Mouse (Mus musculus) MEL (cell line): ENCODE data around the gene Kcnd3.

Experiments used
- CHD2 ChIP-seq: IDR thresholded peaks from 2 replicates; pipeline ENCODE4 v1.6.1; 2011; ENCODE audit warnings: low read length, improper control_type of control experiment
- CTCF ChIP-seq, 3 experiments: IDR thresholded peaks in 2 of 3; conservative IDR thresholded peaks in 1 of 3; 2 replicates each; pipeline ENCODE4 v1.5.1; 2011 to 2012; ENCODE audit warnings: low read length in 3 of 3, low read depth in 2 of 3, mild to moderate bottlenecking in 2 of 3, improper control_type of control experiment in 1 of 3, inconsistent platforms in 1 of 3, mixed read lengths in 1 of 3, moderate library complexity in 1 of 3; ENCODE audit not compliant: control insufficient read depth in 1 of 3, insufficient read depth in 1 of 3, poor library complexity in 1 of 3, severe bottlenecking in 1 of 3
- MEF2A ChIP-seq: IDR thresholded peaks from 2 replicates; pipeline ENCODE4 v1.6.1; 2014; ENCODE audit warnings: low read depth, mild to moderate bottlenecking, inconsistent platforms, low read length, improper control_type of control experiment; ENCODE audit not compliant: poor library complexity, insufficient replicate concordance, severe bottlenecking; ENCODE audit errors: extremely low read depth
- POLR2A ChIP-seq, 2 experiments: IDR thresholded peaks; 2 replicates each; pipeline ENCODE4 v1.6.1; 2011 to 2012; ENCODE audit warnings: low read length in 2 of 2, mild to moderate bottlenecking in 2 of 2, control low read depth in 1 of 2, improper control_type of control experiment in 1 of 2, low read depth in 1 of 2, moderate library complexity in 1 of 2; ENCODE audit not compliant: control insufficient read depth in 1 of 2, insufficient read depth in 1 of 2, poor library complexity in 1 of 2
- POLR2AphosphoS2 ChIP-seq: IDR thresholded peaks from 2 replicates; pipeline ENCODE4 v1.6.1; 2011; ENCODE audit warnings: low read length, improper control_type of control experiment
- TAL1 ChIP-seq: IDR thresholded peaks from 2 replicates; pipeline ENCODE4 v1.6.1; 2012; ENCODE audit warnings: mild to moderate bottlenecking, inconsistent platforms, low read length, moderate library complexity, mixed read lengths

DNA sequence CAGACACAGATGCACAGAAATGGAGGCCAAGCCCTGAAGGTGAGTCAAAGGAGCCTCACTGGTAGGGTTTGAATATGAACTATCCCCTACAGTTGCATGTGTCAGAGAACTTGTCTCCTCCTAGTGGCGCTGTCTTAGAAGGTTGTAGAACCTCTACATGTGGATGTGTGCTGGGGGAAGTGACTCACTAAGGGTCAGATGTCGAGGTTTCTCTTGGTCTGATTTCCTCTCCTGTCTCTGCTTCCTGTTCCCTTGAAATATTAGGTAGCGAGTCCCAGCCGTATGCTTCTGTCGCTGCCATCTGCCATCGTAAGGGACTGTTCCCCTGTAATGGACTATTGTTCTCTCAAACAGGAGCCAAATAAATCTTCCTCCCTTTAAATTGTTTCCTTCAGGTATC lies 175.1 kb downstream of the Kcnd3 start:
- TF ChIP-seq POLR2AphosphoS2 (no peak), CTCF (IDR thresholded peaks at IDR 0.05 in 2 of 3, conservative IDR thresholded peaks at IDR 0.05 in 1 of 3; ENCODE audit: control insufficient read depth in 1 of 3, insufficient read depth in 1 of 3, low read depth in 2 of 3, low read length in 3 of 3, poor library complexity in 1 of 3, severe bottlenecking in 1 of 3) (no peak), CHD2 (no peak), TAL1 (no peak), MEF2A (no peak), POLR2A (IDR thresholded peaks at IDR 0.05; ENCODE audit: control insufficient read depth in 1 of 2, insufficient read depth in 1 of 2, low read depth in 1 of 2, low read length in 2 of 2, poor library complexity in 1 of 2) (no peak)
